Mouse (Mus musculus) CH12.LX (cell line): ENCODE results near the gene Prmt2. TPM values are rescaled to one million over a fixed set of nuclear protein-coding genes. Genes with fewer than 3 reads are reported as not detected.

Source experiments
- DNase-seq: peaks from one replicate; pipeline ENCODE4 v3.0.0-alpha.2; 2013; ENCODE audit errors: extremely low read depth
- H3K27ac ChIP-seq: 2 replicates; pipeline ENCODE4 v1.5.1; 2012; ENCODE audit warnings: low read depth, mild to moderate bottlenecking, control low read depth, moderate library complexity; ENCODE audit not compliant: insufficient read depth
- H3K27me3 ChIP-seq: replicated peaks from 2 replicates; pipeline ENCODE3; 2012; ENCODE audit warnings: inconsistent platforms
- H3K36me3 ChIP-seq, 2 experiments: replicated peaks in 1 of 2; 2 replicates each; pipeline versions ENCODE3 to v1.6.1; 2012; ENCODE audit warnings: inconsistent platforms in 1 of 2, low read length in 1 of 2, mild to moderate bottlenecking in 1 of 2, mixed read lengths in 1 of 2, moderate library complexity in 1 of 2; ENCODE audit not compliant: control insufficient read depth in 1 of 2, insufficient read depth in 1 of 2
- H3K4me1 ChIP-seq, 2 experiments: 2 replicates each; pipeline ENCODE4 v1.6.1; 2012; ENCODE audit warnings: inconsistent platforms in 1 of 2, moderate library complexity in 1 of 2; ENCODE audit not compliant: insufficient read depth in 2 of 2, control insufficient read depth in 1 of 2
- H3K4me2 ChIP-seq: 2 replicates; pipeline ENCODE4 v1.6.1; 2012; ENCODE audit warnings: low read depth, mild to moderate bottlenecking, control low read depth; ENCODE audit not compliant: poor library complexity, insufficient read depth, severe bottlenecking
- H3K4me3 ChIP-seq, 3 experiments: fragments of 150-350 bp in 1 of 3; sonication (generic) in 1 of 3; replicated peaks in 1 of 3; 2 replicates each; pipeline versions ENCODE3 to v1.5.1; 2011 to 2012; ENCODE audit warnings: low read depth in 2 of 3, low read length in 2 of 3, mild to moderate bottlenecking in 2 of 3, moderate library complexity in 2 of 3, control low read depth in 1 of 3, improper control_type of control experiment in 1 of 3, inconsistent platforms in 1 of 3, mixed read lengths in 1 of 3; ENCODE audit not compliant: poor library complexity in 1 of 3
- H3K79me2 ChIP-seq: replicated peaks from 2 replicates; pipeline ENCODE4 v1.6.1; 2012; ENCODE audit warnings: mild to moderate bottlenecking, moderate library complexity; ENCODE audit not compliant: control insufficient read depth, poor library complexity, insufficient read depth, severe bottlenecking; ENCODE audit errors: extremely low read depth
- H3K9ac ChIP-seq: 2 replicates; pipeline ENCODE4 v1.6.1; 2012; ENCODE audit warnings: low read depth, mild to moderate bottlenecking, control low read depth, moderate library complexity; ENCODE audit not compliant: insufficient read depth
- H3K9me3 ChIP-seq: replicated peaks from 2 replicates; pipeline ENCODE3; 2012; ENCODE audit warnings: low read length, inconsistent platforms, mixed read lengths
- CHD2 ChIP-seq: IDR thresholded peaks from 2 replicates; pipeline ENCODE4 v1.6.1; 2011; ENCODE audit warnings: low read length, improper control_type of control experiment
- CTCF ChIP-seq, 2 experiments: IDR thresholded peaks in 1 of 2; conservative IDR thresholded peaks in 1 of 2; 2 replicates each; pipeline ENCODE4 v1.5.1; 2011 to 2012; ENCODE audit warnings: low read depth in 2 of 2, low read length in 2 of 2, improper control_type of control experiment in 1 of 2, inconsistent platforms in 1 of 2, mild to moderate bottlenecking in 1 of 2, moderate library complexity in 1 of 2
- E2F4 ChIP-seq: IDR thresholded peaks from 2 replicates; pipeline ENCODE4 v1.6.1; 2011; ENCODE audit warnings: low read depth, low read length, improper control_type of control experiment; ENCODE audit not compliant: insufficient replicate concordance
- ELF1 ChIP-seq: IDR thresholded peaks from 2 replicates; pipeline ENCODE4 v1.6.1; 2014; ENCODE audit warnings: low read depth, mild to moderate bottlenecking, inconsistent platforms, low read length, improper control_type of control experiment
- EP300 ChIP-seq: IDR thresholded peaks from 2 replicates; pipeline ENCODE4 v1.6.1; 2011; ENCODE audit warnings: low read length, improper control_type of control experiment
- ETS1 ChIP-seq: conservative IDR thresholded peaks from 2 replicates; pipeline ENCODE4 v1.6.1; 2012; ENCODE audit warnings: low read depth, mild to moderate bottlenecking, inconsistent platforms, low read length, improper control_type of control experiment, moderate library complexity
- HCFC1 ChIP-seq: IDR thresholded peaks from 2 replicates; pipeline ENCODE4 v1.6.1; 2012; ENCODE audit warnings: low read depth, mild to moderate bottlenecking, inconsistent platforms, low read length, improper control_type of control experiment
- JUN ChIP-seq: IDR thresholded peaks from 2 replicates; pipeline ENCODE4 v1.6.1; 2011; ENCODE audit warnings: low read depth, mild to moderate bottlenecking, low read length, improper control_type of control experiment, moderate library complexity; ENCODE audit not compliant: insufficient read depth
- KAT2A ChIP-seq: IDR thresholded peaks from 2 replicates; pipeline ENCODE4 v1.6.1; 2012; ENCODE audit warnings: low read length, improper control_type of control experiment, inconsistent platforms; ENCODE audit not compliant: insufficient replicate concordance
- MAFK ChIP-seq: IDR thresholded peaks from 2 replicates; pipeline ENCODE4 v1.6.1; 2011; ENCODE audit warnings: low read length, improper control_type of control experiment; ENCODE audit not compliant: insufficient replicate concordance
- MAZ ChIP-seq: IDR thresholded peaks from 2 replicates; pipeline ENCODE4 v1.6.1; 2012; ENCODE audit warnings: low read depth, mild to moderate bottlenecking, inconsistent platforms, low read length, improper control_type of control experiment, moderate library complexity
- MEF2A ChIP-seq: IDR thresholded peaks from 2 replicates; pipeline ENCODE4 v1.6.1; 2014; ENCODE audit warnings: low read depth, mild to moderate bottlenecking, inconsistent platforms, low read length, improper control_type of control experiment, borderline replicate concordance
- MYC ChIP-seq: IDR thresholded peaks from 2 replicates; pipeline ENCODE4 v1.6.1; 2011; ENCODE audit warnings: low read depth, mild to moderate bottlenecking, improper control_type of control experiment, low read length
- NELFE ChIP-seq: IDR thresholded peaks from 2 replicates; pipeline ENCODE4 v1.6.1; 2011; ENCODE audit warnings: low read depth, low read length, improper control_type of control experiment
- PAX5 ChIP-seq: IDR thresholded peaks from 2 replicates; pipeline ENCODE4 v1.6.1; 2012; ENCODE audit warnings: low read length, inconsistent platforms, mixed read lengths
- RAD21 ChIP-seq: IDR thresholded peaks from 2 replicates; pipeline ENCODE4 v1.6.1; 2011; ENCODE audit warnings: low read depth, mild to moderate bottlenecking, low read length, improper control_type of control experiment, moderate library complexity
- SMC3 ChIP-seq: IDR thresholded peaks from 2 replicates; pipeline ENCODE4 v1.6.1; 2011; ENCODE audit warnings: low read depth, low read length, improper control_type of control experiment
- TCF12 ChIP-seq: IDR thresholded peaks from 2 replicates; pipeline ENCODE4 v1.6.1; 2014; ENCODE audit warnings: low read depth, mild to moderate bottlenecking, inconsistent platforms, low read length, improper control_type of control experiment
- USF2 ChIP-seq: conservative IDR thresholded peaks from 2 replicates; pipeline ENCODE4 v1.6.1; 2011; ENCODE audit warnings: low read depth, low read length, improper control_type of control experiment
- ZC3H11A ChIP-seq: IDR thresholded peaks from 2 replicates; pipeline ENCODE4 v1.6.1; 2012; ENCODE audit warnings: low read depth, mild to moderate bottlenecking, inconsistent platforms, low read length, improper control_type of control experiment
- ZKSCAN1 ChIP-seq: IDR thresholded peaks from 2 replicates; pipeline ENCODE4 v1.6.1; 2012; ENCODE audit warnings: low read depth, inconsistent platforms, low read length, improper control_type of control experiment, borderline replicate concordance
- ZMIZ1 ChIP-seq: IDR thresholded peaks from 2 replicates; pipeline ENCODE4 v1.6.1; 2012; ENCODE audit warnings: low read depth, mild to moderate bottlenecking, inconsistent platforms, low read length, improper control_type of control experiment
- ZNF384 ChIP-seq: IDR thresholded peaks from 2 replicates; pipeline ENCODE4 v1.6.1; 2012; ENCODE audit warnings: low read depth, low read length, improper control_type of control experiment, inconsistent platforms
- dilution Hi-C: fragments of 300-500 bp; cut with MboI; formaldehyde crosslinking; loops from 2 replicates; pipeline ENCODE4 v1.14.3; 2020; ENCODE audit warnings: low sequenced_read_pairs; ENCODE audit not compliant: extremely low pct_unique_long_range_greater_than_20kb, extremely low pct_ligation_motif_present
- in situ Hi-C: fragments of 300-500 bp; cut with MboI; formaldehyde crosslinking; loops from 3 replicates; pipeline ENCODE4 v1.14.3; 2019; ENCODE audit warnings: low sequenced_read_pairs, low pct_ligation_motif_present, low pct_unique_long_range_greater_than_20kb, mixed read lengths
- polyA plus RNA-seq: library from polyadenylated mRNA; unstranded; fragments of >175 nt; gene quantifications from 2 replicates; pipeline ENCODE4 v1.2.1, GENCODE M21; 2012; ENCODE audit warnings: low read depth; ENCODE audit not compliant: insufficient read length
- total RNA-seq, 2 experiments: library from RNA; depleted of rRNA; stranded (reverse); fragments of 300-350 nt in 1 of 2; fragments of >200 nt in 1 of 2; gene quantifications; 2 replicates each; pipeline ENCODE4 v1.2.3; 2012 to 2014

Gene Prmt2
- total and polyA plus RNA-seq, 3 experiments, result 6.1 to 14.9 (median 14.4) TPM

- dilution Hi-C loops, result no loop called here
- Histone ChIP-seq H3K9me3 (peaks cover 14% of the 10 kb centered on the region), H3K4me1 (no peaks in the 10 kb centered on the region), H3K9ac (no peak overlapping the region), H3K79me2 (no peaks in the 10 kb centered on the region), H3K27ac (no peak overlapping the region), H3K4me2 (no peak overlapping the region), H3K36me3 (peaks cover 10 to 58% of the 10 kb centered on the region in 2 experiments), H3K4me3 (no peak overlapping the region), H3K27me3 (no peaks in the 10 kb centered on the region)
- DNase-seq, result no peak
- in situ Hi-C loops, result no loop called here
- TF ChIP-seq ZNF384 (no peak), RAD21 (no peak), MAZ (no peak), USF2 (no peak), ZC3H11A (no peak), TCF12 (no peak), MYC (no peak), E2F4 (no peak), CHD2 (no peak), ZKSCAN1 (no peak), MEF2A (no peak), MAFK (no peak), CTCF (conservative IDR thresholded peaks at IDR 0.05 in 1 of 2, IDR thresholded peaks at IDR 0.05 in 1 of 2; ENCODE audit: low read depth in 2 of 2, low read length in 2 of 2) (no peak)
These were observed 25.5 kb downstream of the Prmt2 start for GRCm38 (mm10) chr10:76212121-76212520.

GRCm38 (mm10) chr10:76210806-76211205, 26.9 kb downstream of the Prmt2 start:
- Histone ChIP-seq H3K79me2 (no peaks in the 10 kb centered on the region), H3K27me3 (no peaks in the 10 kb centered on the region), H3K36me3 (peaks cover 7 to 49% of the 10 kb centered on the region in 2 experiments), H3K9me3 (peaks cover 14% of the 10 kb centered on the region), H3K9ac (no peak overlapping the region), H3K4me3 (no peak overlapping the region), H3K27ac (no peak overlapping the region), H3K4me1 (no peaks in the 10 kb centered on the region), H3K4me2 (no peak overlapping the region)
- no peak for DNase-seq
- in situ Hi-C loops (no loop called here), dilution Hi-C loops (no loop called here)
- no peak for TF ChIP-seq EP300

GRCm38 (mm10) chr10:76209241-76209640, 28.4 kb downstream of the Prmt2 start:
- in situ Hi-C loops, result loop anchor here (10.0 kb wide), 3 partner anchors 84 to 324 kb away; no protein-coding TSS in a partner anchor
- dilution Hi-C loops, result no loop called here
- no peak overlapping the region for H3K27ac ChIP-seq

More at GRCm38 (mm10) chr10:76209241-76209640, 28.4 kb downstream of the Prmt2 start:
- DNase-seq, result no peak
- Histone ChIP-seq H3K4me1 (no peaks in the 10 kb centered on the region), H3K9me3 (peaks cover 2% of the 10 kb centered on the region), H3K4me3 (no peak overlapping the region), H3K4me2 (no peak overlapping the region), H3K27me3 (no peaks in the 10 kb centered on the region), H3K79me2 (no peaks in the 10 kb centered on the region), H3K36me3 (peaks cover 7 to 36% of the 10 kb centered on the region in 2 experiments), H3K9ac (no peak overlapping the region)
- TF ChIP-seq TCF12, result no peak
- no peak for TF ChIP-seq MAFK
- TF ChIP-seq RAD21, result no peak
- TF ChIP-seq NELFE, result no peak
- TF ChIP-seq MYC, result no peak
- TF ChIP-seq ZMIZ1, result no peak
- TF ChIP-seq SMC3, result no peak
- no peak for TF ChIP-seq CHD2
- no peak for TF ChIP-seq ETS1
- TF ChIP-seq EP300, result no peak
- TF ChIP-seq KAT2A, result no peak
- TF ChIP-seq JUN, result no peak
- TF ChIP-seq CTCF (conservative IDR thresholded peaks at IDR 0.05 in 1 of 2, IDR thresholded peaks at IDR 0.05 in 1 of 2; ENCODE audit: low read depth in 2 of 2, low read length in 2 of 2), result no peak
- no peak for TF ChIP-seq PAX5
- no peak for TF ChIP-seq MAZ
- no peak for TF ChIP-seq ELF1
- TF ChIP-seq HCFC1, result no peak
- no peak for TF ChIP-seq MEF2A
